ENCODE assay signal across 11 mouse cellular contexts in genomic region chr9:91358851-91359687, GRCm38 (mm10). TPM values are rescaled to one million over a fixed set of nuclear protein-coding genes. Genes with fewer than 3 reads are reported as not detected.
DNase-seq lines count a peak whose midpoint lies in the region; ATAC-seq lines count a peak whose summit lies in the region.
"Had no signal": no experiment of that assay in that cellular context is flagged by ENCODE, and none has a peak within 500 bp of the region (broad histone marks: within the 10 kb centered on the region; RNA-seq: fewer than 3 reads in every experiment).

No protein-coding gene starts in this region.

- H3K36me3 ChIP-seq in hindbrain, embryonic 12.5 days = no peaks in the 10 kb centered on the region

- peak overlapping the region; percentile 49 for H3K4me2 ChIP-seq in hindbrain, embryonic 12.5 days (replicated peaks)

- peaks cover 64% of the 10 kb centered on the region for H3K27me3 ChIP-seq in hindbrain, embryonic 12.5 days

- intact Hi-C loops in left cerebral cortex, postnatal 36 days (cut with DNase I) = loop anchor here (2.0 to 10.0 kb wide), 2 partner anchors 22 to 224 kb away; no protein-coding TSS in a partner anchor
- intact Hi-C loops in heart, postnatal 25 days (cut with DNase I) = no loop called here

- H3K9me3 ChIP-seq in hindbrain, embryonic 12.5 days (replicated peaks) = no peaks in the 10 kb centered on the region

- DNase-seq in cerebellum, postnatal 14 days = peak; percentile 41 to 62
- DNase-seq in embryo, embryonic 9.5 days (ENCODE audit: extremely low spot score) = peak; percentile 47
- DNase-seq in neural tube, embryonic 10.5 days (ENCODE audit: extremely low spot score, low spot score) = peak; percentile 53
- no peak for DNase-seq in left cerebral cortex, postnatal 36 days (ENCODE audit: low spot score in 2 of 2)
- DNase-seq in heart, postnatal 25 days (ENCODE audit: low spot score) = no peak
- no peak for DNase-seq in adrenal gland, postnatal 10 days

- peak overlapping the region; percentile 31 for H3K4me3 ChIP-seq in hindbrain, embryonic 12.5 days
- H3K4me3 ChIP-seq: myocyte had no signal

- H3K27ac ChIP-seq in hindbrain, embryonic 12.5 days = peak overlapping the region; percentile 72

- H3K4me1 ChIP-seq in hindbrain, embryonic 12.5 days = peaks cover 8% of the 10 kb centered on the region; the same call in 1 of the 2 replicates

- no peak for ATAC-seq in hindbrain, embryonic 12.5 days (ENCODE audit: low FRiP score)
- ATAC-seq: inflammation-experienced regulatory T-cells, adult 6 months; lung, postnatal 0 days had no signal

- peak overlapping the region; percentile 59 for H3K9ac ChIP-seq in hindbrain, embryonic 12.5 days

- WGBS in hindbrain, embryonic 12.5 days = 10% methylated on average over 10 of the region's 10 CpGs

RNA-seq across cellular contexts. Expression of gene Zic4, which starts 3.1 kb away (rescaled TPM):
- 54.0 and 55.0 TPM in 2 replicates for polyA plus RNA-seq in hindbrain, embryonic 12.5 days (2016; fragmentation: Nextera tagmentation; extraction: Ambion mirVana)
- 1 to 10 TPM; 2.8 to 4.7 TPM for total RNA-seq in left cerebral cortex, postnatal 36 days (2021)
- total RNA-seq in heart, postnatal 25 days (2021) = not detected
- not detected for total RNA-seq in adrenal gland, postnatal 10 days (2021)
- polyA plus RNA-seq: inflammation-experienced regulatory T-cells, adult 6 months; lung, postnatal 0 days; small intestine, adult 2 months had no signal

RNA-seq across cellular contexts. Expression of gene Zic1, which starts 6.5 kb away (rescaled TPM):
- 17.0 and 17.9 TPM in 2 replicates for polyA plus RNA-seq in hindbrain, embryonic 12.5 days (2016; fragmentation: Nextera tagmentation; extraction: Ambion mirVana)
- total RNA-seq in left cerebral cortex, postnatal 36 days (2021) = 10 to 100 TPM in 1 of 2 experiments, 1 to 10 TPM in 1; 7.2 to 15.3 TPM
- not detected for total RNA-seq in heart, postnatal 25 days (2021)
- total RNA-seq in adrenal gland, postnatal 10 days (2021) = under 1 TPM; 0.18 to 0.51 TPM
- polyA plus RNA-seq: inflammation-experienced regulatory T-cells, adult 6 months; lung, postnatal 0 days; small intestine, adult 2 months had no signal

Comparison
In these comparisons a context has a peak if more than half of its experiments do, and no peak if none do; other contexts are left out.
1. DNase-seq: peak in cerebellum, postnatal 14 days (2 of 2), embryo, embryonic 9.5 days (single experiment) and neural tube, embryonic 10.5 days (single experiment); none in left cerebral cortex, postnatal 36 days (0 of 2), heart, postnatal 25 days (single experiment) and adrenal gland, postnatal 10 days (single experiment).
2. RNA of gene Zic1, which starts 6.5 kb away (total RNA-seq): 7.2 to 15.3 TPM in left cerebral cortex, postnatal 36 days; 0.18 to 0.51 TPM in adrenal gland, postnatal 10 days and not detected in heart, postnatal 25 days; every median in the first group is over 4 times any median in the second.